Mouse (Mus musculus) lung, embryonic 16.5 days (tissue): ENCODE measurements at regions not wholly inside any gene's neighbourhood (a gene's known extent, or its start where the extent isn't known, plus 50 kb on each side); places are given as distances from the start of the nearest gene placed in this dataset.

Experiments used
- ATAC-seq: fragments of 200-750 bp; cut with Nextera tagmentation; 2 replicates; pipeline ENCODE4 v1.8.0; 2017; ENCODE audit warnings: low read depth, mild to moderate bottlenecking, moderate library complexity
- H3K27ac ChIP-seq: fragments of 300-500 bp; sonication (generic); 2 replicates; pipeline ENCODE4 v1.5.1; 2014; ENCODE audit warnings: mild to moderate bottlenecking, control low read depth, low read length
- H3K27me3 ChIP-seq: fragments of 300-500 bp; sonication (generic); 2 replicates; pipeline ENCODE4 v1.6.1; 2014; ENCODE audit warnings: low read depth, low read length, mixed read lengths; ENCODE audit not compliant: control insufficient read depth, insufficient read depth
- H3K36me3 ChIP-seq: fragments of 300-500 bp; sonication (generic); 2 replicates; pipeline ENCODE4 v1.6.1; 2014; ENCODE audit warnings: low read length; ENCODE audit not compliant: control insufficient read depth, insufficient read depth
- H3K4me1 ChIP-seq: fragments of 300-500 bp; sonication (generic); replicated peaks from 2 replicates; pipeline ENCODE4 v1.6.1; 2014; ENCODE audit warnings: low read length, mixed read lengths; ENCODE audit not compliant: control insufficient read depth, insufficient read depth
- H3K4me2 ChIP-seq: fragments of 300-500 bp; sonication (generic); 2 replicates; pipeline ENCODE4 v1.6.1; 2014; ENCODE audit warnings: low read depth, low read length, control low read depth
- H3K4me3 ChIP-seq: fragments of 300-500 bp; sonication (generic); 2 replicates; pipeline ENCODE4 v1.5.1; 2014; ENCODE audit warnings: mild to moderate bottlenecking, low read length, control low read depth
- H3K9ac ChIP-seq: fragments of 300-500 bp; sonication (generic); 2 replicates; pipeline ENCODE4 v1.6.1; 2014; ENCODE audit warnings: low read length, control low read depth
- H3K9me3 ChIP-seq: fragments of 300-500 bp; sonication (generic); 2 replicates; pipeline ENCODE4 v1.6.1; 2016; ENCODE audit warnings: low read length; ENCODE audit not compliant: control insufficient read depth
- WGBS: fragments of 180-500 bp; shearing (Covaris S2); extraction: QIAGEN DNeasy Blood & Tissue Kit; methylation state at CpG from one replicate; pipeline ENCODE4 v1.1.7; 2014; 5-methylcytosine and 5-hydroxymethylcytosine counted together

DNA sequence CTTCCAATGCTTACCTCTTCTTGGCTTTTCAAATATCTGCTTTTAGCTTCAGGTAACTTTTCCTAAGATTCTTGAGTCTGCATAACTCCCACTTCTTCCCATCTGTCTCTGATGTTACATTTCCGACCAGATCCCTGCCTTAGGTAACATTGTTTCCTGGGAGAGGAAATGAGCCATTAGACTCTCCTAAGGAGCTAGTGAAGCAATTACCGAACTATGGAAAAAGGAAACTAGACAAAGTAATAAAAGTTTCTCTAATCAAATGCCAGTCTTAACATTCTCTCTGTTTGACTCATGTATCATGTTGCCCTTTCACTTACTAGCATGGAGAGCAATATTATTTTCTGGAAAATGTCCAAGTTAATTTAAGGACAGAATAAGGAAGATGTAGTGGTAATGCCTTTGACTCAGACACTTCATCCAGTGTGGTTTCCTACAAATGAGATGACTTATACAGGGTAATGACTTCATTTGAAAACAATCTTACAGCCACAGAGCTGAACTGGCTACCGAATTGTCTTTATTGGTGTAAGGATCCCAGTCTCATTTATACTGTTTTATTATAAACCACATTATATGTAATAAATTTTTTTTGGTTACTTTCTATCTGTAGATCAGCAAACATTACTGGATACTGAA lies 263.8 kb upstream of the Fam84a start:
- 72% methylated on average over 3 of the region's 3 CpGs for WGBS
- H3K27me3 ChIP-seq, result no peaks in the 10 kb centered on the region
- no peak overlapping the region for H3K4me2 ChIP-seq
- no peak for ATAC-seq
- H3K9me3 ChIP-seq, result no peaks in the 10 kb centered on the region
- no peak overlapping the region for H3K27ac ChIP-seq
- no peak overlapping the region for H3K4me3 ChIP-seq
- H3K36me3 ChIP-seq, result no peaks in the 10 kb centered on the region
- no peaks in the 10 kb centered on the region for H3K4me1 ChIP-seq
- H3K9ac ChIP-seq, result no peak overlapping the region

DNA sequence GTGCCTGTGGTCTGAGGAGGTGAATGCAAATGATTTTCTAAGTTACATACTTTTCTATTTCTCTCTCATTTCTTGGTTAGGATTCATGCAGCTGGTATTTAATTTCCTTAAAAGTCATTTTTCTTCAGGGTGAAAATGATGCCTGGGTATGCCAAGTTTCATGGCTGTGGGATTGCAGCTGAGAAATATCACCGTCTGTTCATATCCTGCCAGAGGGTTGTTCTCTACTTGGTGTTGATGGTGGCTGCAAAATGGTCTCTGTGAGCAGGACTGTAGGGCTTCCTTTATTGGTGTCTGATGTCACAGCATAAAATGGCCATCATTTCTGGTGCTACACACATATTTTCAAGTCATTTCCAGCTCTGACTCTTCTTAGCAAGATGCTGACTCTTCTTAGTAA lies 259.2 kb upstream of the Fam84a start:
- Histone ChIP-seq H3K4me1 (no peaks in the 10 kb centered on the region), H3K4me3 (no peak overlapping the region), H3K27me3 (no peaks in the 10 kb centered on the region), H3K27ac (no peak overlapping the region), H3K9ac (no peak overlapping the region), H3K9me3 (no peaks in the 10 kb centered on the region), H3K36me3 (no peaks in the 10 kb centered on the region), H3K4me2 (no peak overlapping the region)
- 72% methylated on average over 1 of the region's 1 CpGs for WGBS
- no peak for ATAC-seq

DNA sequence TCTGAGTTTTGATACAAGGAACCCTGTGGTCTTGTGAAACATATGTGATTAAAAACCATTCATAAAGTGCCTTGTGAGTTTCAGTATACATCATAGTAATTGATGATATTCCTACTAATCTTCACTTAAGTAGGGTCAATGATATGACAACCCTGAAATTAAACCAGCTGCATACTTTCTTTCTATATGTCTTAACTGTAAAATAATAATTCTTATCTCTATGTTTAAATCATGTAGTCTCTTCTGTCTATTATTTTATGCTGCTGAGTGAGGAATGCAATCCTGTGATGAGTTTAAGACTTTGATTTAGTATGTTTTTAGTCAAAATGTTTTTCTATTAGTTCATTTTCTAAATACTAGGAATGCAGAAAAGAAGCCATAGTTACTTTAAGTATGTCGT lies 253.9 kb upstream of the Fam84a start:
- H3K36me3 ChIP-seq, result no peaks in the 10 kb centered on the region
- no peaks in the 10 kb centered on the region for H3K4me1 ChIP-seq
- no peaks in the 10 kb centered on the region for H3K9me3 ChIP-seq
- H3K4me2 ChIP-seq, result no peak overlapping the region
- no peak overlapping the region for H3K27ac ChIP-seq
- H3K27me3 ChIP-seq, result no peaks in the 10 kb centered on the region
- no peak for ATAC-seq
- WGBS, result 66% methylated on average over 1 of the region's 1 CpGs
- no peak overlapping the region for H3K9ac ChIP-seq
- H3K4me3 ChIP-seq, result no peak overlapping the region

DNA sequence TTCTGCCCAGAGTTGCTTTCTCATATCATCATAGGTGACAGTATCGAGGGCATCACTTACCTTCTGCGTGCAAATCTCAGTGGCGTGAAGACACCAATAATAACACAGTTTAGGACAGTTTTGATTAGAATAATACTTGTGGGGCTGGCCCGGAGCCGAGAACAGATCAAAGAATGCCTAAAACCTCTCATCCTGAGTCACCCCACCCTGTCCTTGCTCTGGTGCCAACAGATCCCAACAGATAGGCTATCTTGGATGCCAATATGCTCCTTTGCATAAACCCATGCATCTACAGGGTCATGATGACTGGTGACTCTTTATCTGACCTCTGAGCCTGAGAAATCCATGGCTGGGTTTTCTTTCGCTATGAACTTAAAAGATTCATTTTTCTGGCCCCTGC lies 224.4 kb upstream of the Fam84a start:
- no peak overlapping the region for H3K4me2 ChIP-seq
- no peaks in the 10 kb centered on the region for H3K27me3 ChIP-seq
- no peaks in the 10 kb centered on the region for H3K9me3 ChIP-seq
- no peak overlapping the region for H3K4me3 ChIP-seq
- H3K9ac ChIP-seq, result no peak overlapping the region
- no peak for ATAC-seq
- no peaks in the 10 kb centered on the region for H3K4me1 ChIP-seq
- no peaks in the 10 kb centered on the region for H3K36me3 ChIP-seq
- no peak overlapping the region for H3K27ac ChIP-seq
- 86% methylated on average over 6 of the region's 6 CpGs for WGBS

DNA sequence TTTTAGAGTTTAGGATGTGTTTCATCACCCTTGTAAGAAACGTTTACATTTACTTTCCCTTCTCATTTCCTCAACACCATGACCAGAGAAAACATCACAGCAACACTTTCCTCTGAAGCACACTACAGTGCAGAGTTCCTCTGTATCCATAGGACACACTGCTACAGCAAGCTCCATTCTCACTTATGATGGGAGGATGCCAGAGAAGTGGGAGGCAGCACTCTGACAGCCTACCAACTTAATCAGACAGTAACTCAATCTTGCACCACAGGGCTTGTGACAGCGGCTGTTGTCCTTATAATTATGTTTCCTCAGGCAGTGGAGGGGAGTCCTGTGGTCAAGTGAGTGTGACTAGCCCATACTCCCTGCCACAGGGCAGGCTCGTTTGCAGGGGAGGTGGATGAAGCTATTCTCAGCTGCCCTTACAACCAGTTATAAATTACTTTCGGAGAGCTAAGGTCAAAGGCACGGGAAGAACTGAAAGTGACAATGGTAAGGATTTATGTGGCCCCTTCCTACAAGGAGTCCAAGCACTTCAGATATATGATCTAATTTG lies 186.5 kb upstream of the Fam84a start:
- H3K4me2 ChIP-seq, result no peak overlapping the region
- no peak for ATAC-seq
- 28% methylated on average over 5 of the region's 5 CpGs for WGBS
- no peaks in the 10 kb centered on the region for H3K4me1 ChIP-seq
- H3K9me3 ChIP-seq, result no peaks in the 10 kb centered on the region
- no peak overlapping the region for H3K27ac ChIP-seq
- no peaks in the 10 kb centered on the region for H3K36me3 ChIP-seq
- no peak overlapping the region for H3K4me3 ChIP-seq
- no peaks in the 10 kb centered on the region for H3K27me3 ChIP-seq
- H3K9ac ChIP-seq, result no peak overlapping the region

DNA sequence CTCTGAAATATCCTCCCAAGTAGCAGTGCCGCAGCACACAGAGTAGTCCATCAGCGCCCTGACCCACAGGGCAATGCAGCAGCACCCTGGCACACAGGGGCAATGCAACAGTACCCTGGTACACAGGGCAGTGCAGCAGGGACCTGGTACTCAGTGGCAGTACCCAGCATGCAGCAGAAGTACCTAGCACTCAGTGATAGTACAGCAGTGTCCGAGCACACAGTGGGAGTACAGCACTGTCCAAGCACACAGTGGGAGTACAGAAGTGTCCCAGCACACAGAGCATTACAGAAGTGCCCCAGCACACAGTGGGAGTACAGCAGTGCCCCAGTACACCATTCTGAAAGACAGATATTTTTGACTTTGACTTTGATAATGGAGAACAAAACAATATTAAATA lies 186.0 kb upstream of the Fam84a start:
- H3K27me3 ChIP-seq, result no peaks in the 10 kb centered on the region
- whole genome bisulfite sequencing, result 75% methylated on average over 3 of the region's 3 CpGs
- no peaks in the 10 kb centered on the region for H3K36me3 ChIP-seq
- H3K4me2 ChIP-seq, result no peak overlapping the region
- H3K4me1 ChIP-seq, result no peaks in the 10 kb centered on the region
- no peak overlapping the region for H3K27ac ChIP-seq
- H3K4me3 ChIP-seq, result no peak overlapping the region
- H3K9ac ChIP-seq, result no peak overlapping the region
- no peaks in the 10 kb centered on the region for H3K9me3 ChIP-seq
- ATAC-seq, result no peak

DNA sequence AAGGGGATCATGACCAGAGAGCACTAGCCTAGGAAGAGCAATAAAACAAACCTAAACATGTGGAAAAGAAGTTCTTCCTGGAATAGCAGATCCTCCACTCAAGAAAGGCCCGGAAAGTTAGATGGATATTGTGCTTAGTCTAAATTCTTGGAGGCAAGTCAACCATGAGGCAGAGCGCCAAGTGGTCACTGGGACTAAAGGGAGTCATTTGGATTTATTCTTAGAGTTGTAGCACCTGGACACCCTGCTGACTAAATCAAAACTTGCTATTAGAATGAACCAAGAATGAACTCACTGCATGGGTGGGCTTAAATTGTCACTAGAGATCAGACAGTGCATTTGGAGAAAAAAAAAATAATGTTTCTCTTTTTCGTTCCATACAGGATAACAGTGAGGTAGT lies 166.8 kb upstream of the Fam84a start:
- H3K9me3 ChIP-seq, result no peaks in the 10 kb centered on the region
- ATAC-seq, result no peak
- no peak overlapping the region for H3K9ac ChIP-seq
- peaks cover 5% of the 10 kb centered on the region for H3K4me1 ChIP-seq
- no peaks in the 10 kb centered on the region for H3K27me3 ChIP-seq
- H3K4me3 ChIP-seq, result no peak overlapping the region
- H3K27ac ChIP-seq, result no peak overlapping the region
- 67% methylated on average over 3 of the region's 3 CpGs for WGBS
- H3K36me3 ChIP-seq, result no peaks in the 10 kb centered on the region
- H3K4me2 ChIP-seq, result no peak overlapping the region

DNA sequence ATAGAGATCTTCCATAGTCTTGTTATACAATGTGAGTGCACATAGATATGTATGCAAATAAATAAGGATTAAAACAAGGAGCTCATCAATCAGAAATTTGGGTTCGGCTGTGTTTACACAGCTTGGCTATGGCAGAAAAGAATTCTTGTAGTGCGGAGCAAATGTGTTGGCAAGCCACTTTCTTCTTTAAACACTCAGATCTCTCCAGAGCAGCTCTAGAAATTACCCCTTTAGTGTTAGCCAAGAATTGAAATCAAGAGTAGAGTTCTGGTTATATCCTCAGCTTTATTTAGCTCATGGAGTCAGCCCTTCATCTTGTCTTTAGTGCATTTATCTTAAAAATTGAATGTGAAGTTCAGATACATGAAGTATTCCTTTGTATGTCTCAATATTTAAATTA lies 164.5 kb upstream of the Fam84a start:
- 13% methylated on average over 2 of the region's 2 CpGs for WGBS
- Histone ChIP-seq H3K36me3 (no peaks in the 10 kb centered on the region), H3K9me3 (no peaks in the 10 kb centered on the region), H3K9ac (no peak overlapping the region), H3K4me2 (no peak overlapping the region), H3K27me3 (no peaks in the 10 kb centered on the region), H3K4me3 (no peak overlapping the region), H3K4me1 (peaks cover 5% of the 10 kb centered on the region), H3K27ac (no peak overlapping the region)
- peak; percentile 70 for ATAC-seq

DNA sequence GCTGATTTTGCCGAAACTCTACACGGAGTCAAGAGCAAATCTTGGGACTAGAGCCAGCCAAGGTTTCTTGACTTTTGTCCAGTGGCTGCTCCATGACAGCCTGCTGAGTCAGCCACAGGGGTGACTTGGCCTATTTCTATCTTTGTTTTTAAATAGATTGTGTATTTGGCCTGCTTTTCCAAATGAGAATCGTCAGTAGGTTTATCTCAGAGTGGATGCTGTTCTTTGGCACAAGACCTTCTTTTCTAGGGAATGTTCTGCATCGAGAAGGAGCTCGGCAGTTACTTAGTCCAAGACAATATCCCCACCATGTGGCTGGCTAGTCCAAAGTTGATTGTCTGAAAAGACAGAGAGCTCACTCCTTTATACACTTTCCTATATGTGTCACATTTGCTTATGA lies 163.9 kb upstream of the Fam84a start:
- H3K27ac ChIP-seq, result no peak overlapping the region
- no peaks in the 10 kb centered on the region for H3K27me3 ChIP-seq
- H3K36me3 ChIP-seq, result no peaks in the 10 kb centered on the region
- H3K9ac ChIP-seq, result no peak overlapping the region
- no peaks in the 10 kb centered on the region for H3K9me3 ChIP-seq
- peak overlapping the region; percentile 27; the same call in 1 of the 2 replicates for H3K4me2 ChIP-seq
- ATAC-seq, result peak; percentile 83
- WGBS, result 24% methylated on average over 5 of the region's 5 CpGs
- H3K4me1 ChIP-seq, result peaks cover 5% of the 10 kb centered on the region
- H3K4me3 ChIP-seq, result no peak overlapping the region
